Mouse (Mus musculus): ENCODE measurements at regions not wholly inside any gene's neighbourhood (a gene's known extent, or its start where the extent isn't known, plus 50 kb on each side); places are given as distances from the start of the nearest gene placed in this dataset.
A peak's percentile ranks its signal among the peaks of the same experiment; 100 is the strongest.

DNA sequence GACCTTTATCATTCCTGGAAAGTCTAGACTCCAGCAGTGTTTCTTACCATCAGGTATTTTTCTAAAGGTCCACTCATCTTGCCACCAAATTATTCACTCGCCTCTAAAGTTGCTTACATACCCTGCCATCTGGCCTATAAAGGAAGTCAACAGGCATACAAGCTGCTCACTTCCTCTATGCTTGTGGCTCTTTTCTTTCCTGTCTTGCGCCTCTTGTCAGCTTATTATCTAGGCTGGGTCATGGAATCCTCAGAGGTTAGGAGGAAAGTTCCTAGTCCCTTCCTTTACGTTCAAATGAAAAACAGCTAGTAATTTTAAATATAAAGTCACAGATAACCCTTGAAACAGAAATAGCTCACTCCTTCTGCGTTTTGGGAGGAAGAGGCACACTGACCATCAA lies 97.9 kb downstream of the Lipi start:
- no peak for DNase-seq

- DNase-seq, result no peak
Observed at GRCm38 (mm10) chr16:75483878-75484277, 102.0 kb downstream of the Lipi start.

DNA sequence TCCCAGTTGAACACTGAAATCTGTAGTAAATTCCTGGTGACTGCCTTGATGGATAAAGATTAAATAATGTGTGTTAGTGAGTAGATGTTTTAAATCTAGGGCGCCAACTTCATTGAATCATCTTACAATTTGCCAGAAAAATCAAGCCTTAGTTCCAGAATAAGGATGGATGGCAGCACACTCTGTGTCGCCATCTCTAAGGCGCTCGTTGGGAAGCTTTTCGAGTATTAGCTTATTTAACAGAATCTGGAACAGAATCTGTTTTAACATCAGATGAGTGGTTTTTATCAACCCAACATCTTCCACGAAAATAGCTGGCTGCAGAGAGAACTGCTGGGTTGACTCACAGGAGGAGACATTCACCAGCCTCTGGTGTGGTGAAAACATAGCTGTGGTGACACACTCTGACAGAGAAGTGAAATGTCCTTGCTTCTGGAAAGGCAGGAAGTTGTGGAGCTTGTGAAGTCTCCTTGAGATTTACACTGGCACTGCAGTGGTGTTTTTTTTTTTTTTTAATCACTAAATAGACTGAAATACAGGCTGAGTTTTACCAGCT lies 120.4 kb downstream of the Lipi start:
- no peak for DNase-seq

DNA sequence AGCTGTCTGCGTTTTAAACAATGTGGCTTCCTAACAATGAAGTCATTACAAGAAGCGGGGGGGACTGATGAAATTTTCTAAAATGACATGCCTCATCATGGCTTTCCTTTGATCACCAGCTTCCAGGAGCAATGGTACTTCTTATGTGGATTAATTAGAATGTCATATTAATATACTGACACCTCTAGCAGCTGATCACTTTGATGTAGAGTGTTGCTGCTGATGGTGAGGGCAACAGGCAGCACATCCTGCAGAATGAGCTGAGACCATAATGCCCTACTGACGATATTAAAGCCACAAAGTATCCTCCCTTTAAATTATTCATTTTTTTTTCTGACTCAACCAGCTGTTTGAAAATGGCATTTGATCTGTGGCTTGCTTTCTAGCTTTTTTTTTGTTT lies 123.7 kb downstream of the Lipi start:
- DNase-seq, result no peak

DNA sequence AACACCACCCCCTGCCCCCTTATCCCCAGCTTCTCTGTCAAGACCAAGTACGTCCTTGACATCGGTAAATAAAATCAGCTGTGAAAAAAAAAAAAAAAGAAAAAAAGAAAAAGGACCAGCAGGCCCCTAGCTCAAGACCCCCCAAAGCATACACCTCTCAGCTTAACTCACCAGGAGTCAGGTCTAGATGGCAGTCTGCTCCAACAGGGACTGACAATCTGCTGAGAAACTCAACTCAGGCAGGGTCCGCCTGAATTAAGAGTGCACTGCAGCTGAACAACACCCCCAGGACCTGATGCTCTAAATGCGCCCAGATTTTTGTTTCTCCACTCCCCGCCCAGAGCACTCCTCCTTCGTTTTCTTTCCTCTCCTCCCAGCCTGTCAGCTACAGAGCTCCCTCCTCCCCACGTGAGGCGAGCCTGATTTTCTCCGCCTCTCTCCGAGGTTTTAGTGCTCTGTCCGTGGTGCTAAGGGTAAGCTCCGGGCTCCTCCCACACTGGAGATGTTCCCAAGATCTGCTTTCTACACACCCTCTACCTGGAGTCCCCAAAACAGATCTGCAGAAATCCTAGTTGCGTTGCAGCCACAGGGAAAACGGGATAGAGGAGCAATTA lies 138.9 kb downstream of the Lipi start:
- DNase-seq, result no peak

GRCm38 (mm10) chr16:75439296-75439695 lies 146.6 kb downstream of the Lipi start:
- no peak for DNase-seq

GRCm38 (mm10) chr16:75433227-75433626 lies 152.6 kb downstream of the Lipi start:
- DNase-seq, result no peak

GRCm38 (mm10) chr16:75384526-75385222 lies 201.2 kb downstream of the Lipi start:
- DNase-seq, result no peak

GRCm38 (mm10) chr16:75381191-75381590 lies 204.7 kb downstream of the Lipi start:
- DNase-seq, result no peak

- DNase-seq, result no peak
Observed at GRCm38 (mm10) chr16:75369700-75370099, 216.2 kb downstream of the Lipi start.

DNA sequence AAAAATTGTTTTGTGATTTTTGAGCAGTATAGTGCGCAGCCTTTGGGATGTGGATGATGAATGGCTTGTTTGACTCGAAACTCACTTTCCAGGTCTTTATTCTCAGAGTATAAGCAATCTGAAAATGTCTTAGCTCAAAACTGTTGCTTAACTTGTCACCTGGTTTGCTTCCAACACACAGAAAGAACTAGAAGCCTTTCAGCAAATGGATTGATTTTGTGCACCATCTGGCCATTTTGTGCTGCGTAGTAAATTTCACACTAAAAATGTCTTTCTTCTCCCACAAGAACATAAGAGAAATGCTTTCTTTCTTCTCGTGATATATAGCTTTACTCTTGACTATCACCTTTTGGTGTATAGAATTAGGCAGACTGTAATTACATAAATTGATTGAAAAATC lies 219.1 kb downstream of the Lipi start:
- DNase-seq, result no peak

DNA sequence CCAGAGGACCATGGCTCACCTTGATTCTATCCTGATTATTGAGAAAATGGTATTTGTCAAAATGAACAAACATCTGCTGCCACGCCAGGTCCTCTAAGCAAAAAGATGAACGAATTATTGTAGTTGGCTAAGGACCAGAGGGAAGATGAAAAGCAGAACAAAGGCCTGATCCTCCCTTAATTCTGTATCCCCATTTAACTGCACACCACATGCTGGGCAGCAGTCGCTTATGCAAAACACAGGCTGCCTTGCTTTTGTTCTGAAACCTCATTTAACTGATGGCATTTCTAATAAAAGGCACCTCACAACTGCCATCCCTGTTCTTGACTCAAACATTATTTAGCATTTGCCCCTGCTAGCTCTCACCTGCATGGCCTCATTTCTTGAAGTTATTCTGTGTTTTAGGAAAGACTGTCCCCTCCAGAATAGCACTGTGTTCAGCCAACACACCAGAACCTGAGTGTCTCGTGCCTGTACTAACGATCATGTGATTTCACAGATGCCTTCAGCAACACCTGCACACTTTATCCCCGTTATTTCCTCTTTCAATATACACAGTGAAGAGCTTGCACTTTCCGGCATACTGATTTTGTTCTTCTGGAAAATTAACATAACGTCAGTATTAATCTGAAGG lies 220.4 kb downstream of the Lipi start:
- DNase-seq, result no peak

- no peak for DNase-seq
Observed at GRCm38 (mm10) chr16:75362095-75362494, 223.8 kb downstream of the Lipi start.

DNA sequence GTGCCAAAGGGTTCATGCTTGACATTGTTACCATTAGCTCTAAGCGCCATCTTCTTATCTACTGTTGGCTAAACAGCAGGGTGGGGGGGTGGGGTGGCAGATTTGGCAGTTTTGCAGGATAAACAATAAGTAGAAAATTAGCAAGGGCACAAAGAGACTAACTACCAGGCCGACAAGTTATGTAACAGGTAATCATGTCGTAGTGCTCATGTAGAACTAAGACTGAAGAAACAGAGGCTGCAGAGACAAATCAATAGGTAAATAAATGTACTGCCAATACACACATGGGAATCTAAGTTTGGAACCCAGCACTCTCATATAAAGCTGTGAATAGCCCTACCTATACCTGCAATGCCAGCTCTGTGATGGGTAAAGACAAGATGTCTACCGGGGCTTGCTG lies 225.1 kb downstream of the Lipi start:
- no peak for DNase-seq

- no peak for DNase-seq
Observed at GRCm38 (mm10) chr16:75353394-75353793, 232.5 kb downstream of the Lipi start.

DNA sequence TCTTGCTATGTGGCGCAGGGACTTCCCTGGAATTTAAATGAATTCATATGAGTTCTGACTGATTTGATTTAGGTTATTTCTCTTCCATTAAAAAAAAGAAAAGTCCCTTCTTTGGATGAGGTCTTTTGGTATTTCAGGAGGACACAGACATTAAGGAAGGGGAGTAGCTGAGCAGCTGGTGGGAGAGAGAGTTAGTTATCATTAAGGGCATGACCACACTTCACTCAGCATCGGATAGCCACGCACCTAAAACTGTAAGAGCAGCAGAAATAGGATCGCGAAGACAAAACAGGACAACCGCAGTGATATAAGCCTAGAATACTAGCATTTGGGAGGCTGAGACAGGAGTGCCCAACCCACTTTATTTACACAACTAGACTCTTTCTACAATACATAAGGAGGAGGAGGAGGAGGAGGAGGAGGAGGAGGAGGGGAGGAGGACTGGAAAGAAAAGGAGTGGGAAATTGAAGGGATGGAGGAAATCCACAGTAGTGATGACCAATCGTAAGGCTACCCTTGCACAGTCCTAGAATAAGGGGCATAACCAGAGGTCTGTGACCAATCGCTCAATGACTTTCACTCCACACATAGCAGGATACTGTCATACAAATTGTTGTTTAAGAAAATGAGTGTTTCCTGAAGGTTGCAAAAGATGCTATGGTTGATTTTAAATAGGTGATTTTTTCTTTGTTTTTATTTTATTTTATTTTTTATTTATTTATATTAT lies 241.5 kb downstream of the Lipi start:
- DNase-seq, result no peak

- DNase-seq, result peak in 1 of 2 experiments; percentile 2
Observed at GRCm38 (mm10) chr16:75343028-75343901, 242.6 kb downstream of the Lipi start.

GRCm38 (mm10) chr16:75334228-75334627 lies 251.6 kb downstream of the Lipi start:
- DNase-seq, result no peak

- DNase-seq, result no peak
Observed at GRCm38 (mm10) chr16:75333750-75334149, 252.1 kb downstream of the Lipi start.

- DNase-seq, result no peak
Observed at GRCm38 (mm10) chr16:75332853-75333252, 253.0 kb downstream of the Lipi start.

- DNase-seq, result no peak
Observed at GRCm38 (mm10) chr16:75325296-75325695, 260.6 kb downstream of the Lipi start.

- DNase-seq, result no peak
Observed at GRCm38 (mm10) chr16:75304743-75305142, 281.1 kb downstream of the Lipi start.

Measured in B cell, adult 2 months (primary cell).